Mouse (Mus musculus) testis, postnatal 10 days (tissue): ENCODE results near the gene Sdk1.
A peak's percentile ranks its signal among the peaks of the same experiment; 100 is the strongest.

Experiments
- DNase-seq: peaks from one replicate; pipeline ENCODE4 v3.0.0; 2021; ENCODE audit warnings: low spot score

The Sdk1 gene

GRCm38 (mm10) chr5:141778231-141778630 lies 536.9 kb downstream of the Sdk1 start:
- DNase-seq: no peak

GRCm38 (mm10) chr5:141781142-141781541 lies 539.9 kb downstream of the Sdk1 start:
- no peak for DNase-seq

GRCm38 (mm10) chr5:141782330-141782729 lies 541.0 kb downstream of the Sdk1 start:
- DNase-seq: no peak

GRCm38 (mm10) chr5:141783516-141783915 lies 542.2 kb downstream of the Sdk1 start:
- DNase-seq: no peak

GRCm38 (mm10) chr5:141793926-141794325 lies 552.6 kb downstream of the Sdk1 start:
- DNase-seq: peak; percentile 61

- no peak for DNase-seq
Measured at GRCm38 (mm10) chr5:141823823-141824330, 582.6 kb downstream of the Sdk1 start.

- no peak for DNase-seq
Measured at GRCm38 (mm10) chr5:141824739-141825379, 583.6 kb downstream of the Sdk1 start.

GRCm38 (mm10) chr5:141835566-141835965 lies 594.3 kb downstream of the Sdk1 start:
- DNase-seq: no peak

GRCm38 (mm10) chr5:141836892-141837455 lies 595.7 kb downstream of the Sdk1 start:
- no peak for DNase-seq

GRCm38 (mm10) chr5:141844701-141845100 lies 603.4 kb downstream of the Sdk1 start:
- no peak for DNase-seq

- DNase-seq: no peak
Measured at GRCm38 (mm10) chr5:141847686-141848085, 606.4 kb downstream of the Sdk1 start.

GRCm38 (mm10) chr5:141852175-141852574 lies 610.9 kb downstream of the Sdk1 start:
- DNase-seq: no peak

- DNase-seq: no peak
Measured at GRCm38 (mm10) chr5:141856447-141856846, 615.2 kb downstream of the Sdk1 start.

GRCm38 (mm10) chr5:141857781-141858180 lies 616.5 kb downstream of the Sdk1 start:
- no peak for DNase-seq

GRCm38 (mm10) chr5:141858406-141859160 lies 617.3 kb downstream of the Sdk1 start:
- DNase-seq: no peak

- DNase-seq: no peak
Measured at GRCm38 (mm10) chr5:141866042-141866441, 624.8 kb downstream of the Sdk1 start.

GRCm38 (mm10) chr5:141873751-141874150 lies 632.5 kb downstream of the Sdk1 start:
- no peak for DNase-seq

GRCm38 (mm10) chr5:141880661-141881060 lies 639.4 kb downstream of the Sdk1 start:
- DNase-seq: no peak

GRCm38 (mm10) chr5:141884111-141884647 lies 642.9 kb downstream of the Sdk1 start:
- no peak for DNase-seq

GRCm38 (mm10) chr5:141886006-141886405 lies 644.7 kb downstream of the Sdk1 start:
- DNase-seq: no peak

- no peak for DNase-seq
Measured at GRCm38 (mm10) chr5:141889766-141890165, 648.5 kb downstream of the Sdk1 start.

- no peak for DNase-seq
Measured at GRCm38 (mm10) chr5:141896402-141896801, 655.1 kb downstream of the Sdk1 start.

GRCm38 (mm10) chr5:141897481-141897880 lies 656.2 kb downstream of the Sdk1 start:
- DNase-seq: no peak
